Mouse (Mus musculus): ENCODE data around the gene Sertad2. TPM values are rescaled to one million over a fixed set of nuclear protein-coding genes. Genes with fewer than 3 reads are reported as not detected.

Sertad2 gene
- total RNA-seq, 2 experiments from 2014 or later: 13.5 to 17.7 TPM

DNA sequence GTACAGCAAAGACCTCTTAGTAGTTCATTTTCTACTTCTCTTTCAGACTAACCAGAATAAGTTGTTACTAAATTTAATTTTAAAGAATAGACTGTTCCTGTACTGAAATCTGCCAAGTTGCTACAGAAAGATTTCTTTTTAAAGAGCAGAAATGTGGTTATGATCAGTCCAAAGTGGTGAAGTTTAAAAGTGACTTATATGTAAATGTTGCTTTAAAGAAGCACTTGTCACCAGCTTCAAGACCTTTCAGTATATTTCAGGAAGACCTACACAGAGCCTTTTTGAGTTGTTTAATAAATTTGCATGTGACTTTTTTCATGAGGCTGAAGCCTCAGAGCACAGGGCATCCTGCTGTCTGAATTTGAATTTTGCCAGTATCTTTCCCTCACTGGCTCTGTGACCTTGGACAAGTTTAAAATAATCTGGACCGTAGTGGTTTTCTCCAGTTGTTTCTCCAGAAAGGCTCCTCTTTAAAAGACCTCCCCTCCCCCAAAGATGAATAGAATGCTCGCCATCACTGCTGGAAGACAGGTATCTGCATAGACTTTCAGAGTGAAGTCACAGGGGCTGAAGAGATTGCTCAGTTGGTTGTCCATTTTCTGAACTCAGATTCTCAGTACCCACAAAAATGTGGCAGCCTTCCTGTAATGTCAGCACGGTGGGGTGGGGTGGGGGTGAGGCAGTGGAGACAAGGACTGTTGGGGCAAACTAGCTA, 1.9 kb downstream of the Sertad2 start:
- DNase-seq: no peak

GRCm38 (mm10) chr11:20549481-20549880, 6.4 kb downstream of the Sertad2 start:
- DNase-seq: no peak

DNA sequence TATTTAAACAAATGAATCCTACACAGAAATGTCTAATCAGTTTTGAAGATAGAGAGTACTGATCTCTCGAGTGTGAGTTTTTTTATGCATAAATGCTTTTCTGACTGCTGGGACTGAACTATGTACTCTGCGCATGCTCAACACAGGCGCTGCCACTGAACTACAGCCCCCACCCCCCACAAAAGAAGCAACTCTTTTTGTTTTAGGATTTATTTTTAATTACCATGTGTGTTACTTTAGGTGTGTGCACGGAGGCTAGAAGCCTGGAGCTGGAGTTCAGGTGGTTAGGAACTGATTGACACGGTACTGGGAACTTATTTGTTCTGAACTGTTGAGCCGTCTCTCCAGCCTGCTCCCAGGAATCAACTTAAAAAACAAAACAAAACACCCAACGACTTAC, 7.1 kb downstream of the Sertad2 start:
- DNase-seq: no peak

DNA sequence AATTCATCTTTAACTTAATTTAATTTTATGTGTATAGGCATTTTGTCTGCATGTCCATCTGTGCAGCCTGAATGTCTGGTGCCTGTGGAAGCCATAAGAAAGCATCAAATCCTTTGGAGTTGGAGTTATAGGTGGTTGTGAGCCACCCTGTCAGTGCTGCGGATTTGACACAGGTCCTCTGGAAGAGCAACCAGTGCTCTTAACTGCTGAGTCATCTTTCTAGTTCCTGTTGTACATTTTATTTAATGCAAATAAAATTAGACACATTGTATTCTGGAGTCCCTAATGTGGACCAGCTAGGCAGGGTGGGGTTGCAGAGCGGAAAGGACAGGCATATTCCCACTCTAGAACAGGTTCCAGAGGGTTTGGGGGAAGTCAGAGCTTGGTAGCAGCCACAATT, 9.0 kb downstream of the Sertad2 start:
- DNase-seq: no peak

- no peak for DNase-seq
Measured at GRCm38 (mm10) chr11:20552758-20553673, 10.0 kb downstream of the Sertad2 start.

DNA sequence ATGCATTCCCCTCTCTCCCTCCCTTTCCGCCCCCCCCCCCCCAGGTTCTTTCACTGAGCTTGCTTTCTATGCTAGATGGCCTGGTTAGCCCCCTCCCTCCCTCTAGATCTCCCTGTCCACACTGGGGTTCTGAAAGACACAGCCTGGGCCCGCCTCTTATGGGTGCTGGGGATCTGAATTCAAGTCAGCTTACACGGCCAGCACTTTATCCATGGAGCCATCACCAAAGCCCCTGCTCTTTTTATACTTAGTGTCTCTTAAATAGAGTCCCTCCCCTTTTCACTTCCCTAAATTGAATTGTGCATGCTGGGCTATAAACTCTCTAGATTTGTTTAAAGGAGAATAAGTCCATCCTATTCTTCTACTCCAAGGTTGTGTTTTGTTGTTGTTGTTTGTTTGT, 12.6 kb downstream of the Sertad2 start:
- no peak for DNase-seq

GRCm38 (mm10) chr11:20556163-20556911, 13.3 kb downstream of the Sertad2 start:
- DNase-seq: no peak

DNA sequence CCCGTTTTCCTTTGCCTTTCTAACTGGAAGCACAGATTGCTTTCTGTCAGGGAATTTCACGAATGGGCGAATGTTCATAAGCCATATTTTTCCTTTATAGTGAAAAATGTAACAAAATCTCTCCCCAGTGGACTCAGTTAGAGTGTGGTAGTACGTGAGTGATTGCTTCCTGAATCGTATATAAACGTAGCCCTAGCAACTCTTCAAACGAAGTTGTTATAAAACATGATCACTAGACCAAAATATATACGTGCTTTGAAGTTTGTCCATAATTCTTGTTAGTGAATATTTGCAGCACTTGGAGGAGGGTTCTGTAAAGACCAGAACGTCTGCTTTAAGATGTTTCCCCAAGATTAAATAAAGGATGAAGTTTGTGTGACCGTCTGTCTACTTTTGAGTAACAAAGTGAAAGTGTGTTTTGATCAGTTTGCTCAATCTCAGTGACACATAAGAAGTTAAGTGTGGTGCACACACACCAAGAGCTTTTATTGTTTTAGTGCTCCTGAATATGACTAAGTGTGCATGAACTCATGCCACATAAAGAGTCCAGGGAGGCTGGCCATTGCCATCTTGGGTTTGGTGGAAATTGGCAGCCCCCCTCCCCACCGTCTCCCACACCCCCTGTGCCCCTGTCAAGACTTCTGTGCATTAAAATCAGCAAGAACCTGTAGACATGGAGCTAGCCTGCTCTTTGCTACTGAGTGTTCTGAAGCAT, 16.3 kb downstream of the Sertad2 start:
- no peak for DNase-seq

- DNase-seq: no peak
Measured at GRCm38 (mm10) chr11:20559951-20560642, 17.0 kb downstream of the Sertad2 start.

- DNase-seq: peak; percentile 72
Measured at GRCm38 (mm10) chr11:20561323-20562002, 18.4 kb downstream of the Sertad2 start.

GRCm38 (mm10) chr11:20565057-20565456, 22.0 kb downstream of the Sertad2 start:
- DNase-seq: no peak

DNA sequence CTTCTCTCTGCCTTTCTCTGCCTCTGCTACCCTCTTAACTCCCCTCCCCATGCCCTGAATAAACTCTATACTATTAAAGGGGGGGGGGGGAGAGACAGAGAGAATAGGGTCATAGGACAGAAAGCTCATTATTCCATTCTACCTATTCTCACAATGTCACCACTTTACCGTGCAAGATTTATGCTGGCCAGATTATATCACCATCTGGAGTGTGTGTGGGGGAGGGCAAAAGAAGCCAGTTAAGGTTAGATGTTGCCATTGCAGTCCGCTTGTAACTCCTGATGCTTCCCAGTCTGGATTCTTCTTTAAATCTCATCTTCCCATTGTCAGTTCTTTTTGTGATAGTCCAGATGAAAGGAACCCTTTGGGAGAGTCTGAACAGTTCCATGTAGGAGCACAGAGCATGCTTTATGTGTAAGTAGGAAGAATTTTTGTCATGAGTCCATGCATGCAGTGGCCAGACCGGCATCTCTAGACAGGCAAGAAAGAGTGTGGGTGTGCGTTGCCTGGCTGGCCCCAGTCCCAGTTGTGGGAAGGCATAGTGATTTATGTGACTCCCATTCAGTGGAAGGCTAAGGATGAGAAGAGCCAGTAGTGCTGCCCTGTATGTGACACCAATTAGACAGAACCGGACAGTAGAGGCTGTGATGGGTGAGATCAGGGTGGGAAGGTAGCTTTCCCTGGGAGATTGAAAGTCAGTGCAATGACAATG, 28.8 kb downstream of the Sertad2 start:
- DNase-seq: peak; percentile 57

DNA sequence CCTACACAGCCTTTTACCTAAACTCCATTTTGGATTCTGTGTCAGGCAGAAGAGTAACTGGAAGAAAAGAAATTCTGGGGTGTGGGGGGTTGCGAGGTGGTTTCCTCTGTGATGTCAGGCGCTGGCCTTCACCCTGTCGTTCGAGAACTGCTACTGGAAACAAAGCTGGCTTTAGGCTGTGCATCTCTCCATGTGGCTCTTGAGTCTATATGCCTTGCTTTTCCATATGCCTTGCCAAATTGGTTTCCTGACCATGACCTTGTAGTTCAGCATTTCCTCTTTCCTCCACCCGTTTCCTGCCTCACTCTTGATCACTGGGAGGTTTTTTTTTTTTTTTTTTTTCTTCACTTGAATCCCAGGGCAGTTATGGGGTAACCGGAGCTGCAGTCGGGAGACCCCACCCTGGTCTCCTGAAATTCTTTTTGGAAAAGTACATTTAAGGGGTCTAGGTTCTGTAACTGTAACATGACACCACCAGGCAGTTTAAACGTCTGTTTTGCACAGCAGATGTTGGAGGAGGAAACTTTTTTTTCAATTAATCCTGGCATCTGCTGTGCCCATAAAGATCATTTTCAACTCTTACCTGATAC, 33.1 kb downstream of the Sertad2 start:
- no peak for DNase-seq

DNA sequence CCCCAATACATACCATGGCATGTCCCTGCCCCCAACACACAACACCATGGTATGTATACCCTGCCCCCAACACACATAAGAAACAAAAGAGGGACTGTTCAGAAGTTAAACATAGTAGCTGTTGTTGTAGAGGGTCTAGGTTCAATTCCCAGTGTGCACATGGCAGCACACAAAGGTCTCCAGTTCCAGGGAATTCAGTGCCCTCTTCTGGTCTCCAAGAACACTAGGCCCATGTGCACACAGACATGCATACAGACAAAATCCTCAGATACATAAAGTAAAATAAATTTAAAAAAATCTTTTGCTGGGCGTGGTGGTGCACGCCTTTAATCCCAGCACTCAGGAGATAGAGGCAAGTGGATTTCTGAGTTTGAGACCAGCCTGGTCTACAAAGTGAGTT, 39.7 kb downstream of the Sertad2 start:
- DNase-seq: no peak

GRCm38 (mm10) chr11:20585297-20585696, 42.2 kb downstream of the Sertad2 start:
- DNase-seq: no peak

GRCm38 (mm10) chr11:20586180-20586579, 43.1 kb downstream of the Sertad2 start:
- DNase-seq: no peak

DNA sequence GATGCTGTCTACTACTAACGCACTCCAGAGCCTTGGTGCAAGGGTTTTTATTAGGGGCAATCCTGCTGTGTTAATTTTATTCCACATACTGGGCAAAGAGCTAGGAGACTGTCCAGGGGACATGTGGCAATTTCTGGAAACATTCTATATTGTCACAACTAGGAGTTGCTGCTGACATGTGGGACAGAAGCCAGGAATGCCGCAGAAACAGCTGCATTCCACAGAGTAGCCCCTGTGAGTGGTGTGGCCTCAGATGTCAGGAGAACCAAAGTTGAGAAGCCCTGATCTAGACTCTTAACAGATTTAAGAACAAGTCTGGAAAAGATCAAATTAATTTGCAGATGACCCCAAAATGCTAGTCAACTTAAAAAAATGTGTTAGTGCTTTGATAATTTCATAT, 46.3 kb downstream of the Sertad2 start:
- no peak for DNase-seq

GRCm38 (mm10) chr11:20592010-20592409, 49.0 kb downstream of the Sertad2 start:
- peak; percentile 12 for DNase-seq

Data from adrenal gland, postnatal 10 days (tissue).